Mouse (Mus musculus) kidney, postnatal 0 days (tissue): Measurements from ENCODE around the gene Ufsp2. TPM values are rescaled to one million over a fixed set of nuclear protein-coding genes. Genes with fewer than 3 reads are reported as not detected.
A peak's percentile ranks its signal among the peaks of the same experiment; 100 is the strongest.

ENCODE experiments used
- ATAC-seq: fragments of 200-750 bp; cut with Nextera tagmentation; replicated peaks from 2 replicates; pipeline ENCODE4 v1.8.0; 2017; ENCODE audit warnings: low read depth, moderate number of reproducible peaks, moderate TSS enrichment, moderate library complexity; ENCODE audit not compliant: low FRiP score
- DNase-seq: peaks from one replicate; pipeline ENCODE4 v3.0.0-alpha.2; 2016; ENCODE audit warnings: low spot score
- H3K27ac ChIP-seq: fragments of 300-500 bp; sonication (generic); 2 replicates; pipeline ENCODE4 v1.5.1; 2014; ENCODE audit warnings: mild to moderate bottlenecking
- H3K27me3 ChIP-seq: fragments of 300-500 bp; sonication (generic); 2 replicates; pipeline ENCODE4 v1.6.1; 2014; ENCODE audit warnings: low read length, mixed read lengths; ENCODE audit not compliant: insufficient read depth
- H3K36me3 ChIP-seq: fragments of 300-500 bp; sonication (generic); 2 replicates; pipeline ENCODE4 v1.6.1; 2014; ENCODE audit warnings: low read length, mixed read lengths; ENCODE audit not compliant: insufficient read depth
- H3K4me1 ChIP-seq: fragments of 300-500 bp; sonication (generic); replicated peaks from 2 replicates; pipeline ENCODE4 v1.6.1; 2014; ENCODE audit warnings: antibody characterized with exemption, low read length, mixed read lengths; ENCODE audit not compliant: insufficient read depth
- H3K4me2 ChIP-seq: fragments of 300-500 bp; sonication (generic); 2 replicates; pipeline ENCODE4 v1.6.1; 2014; ENCODE audit warnings: mild to moderate bottlenecking, low read length, moderate library complexity, mixed read lengths
- H3K4me3 ChIP-seq: fragments of 300-500 bp; sonication (generic); replicated peaks from 2 replicates; pipeline ENCODE4 v1.5.1; 2014; ENCODE audit warnings: low read depth, low read length
- H3K9ac ChIP-seq: fragments of 300-500 bp; sonication (generic); 2 replicates; pipeline ENCODE4 v1.6.1; 2014; ENCODE audit warnings: low read depth, low read length
- H3K9me3 ChIP-seq: fragments of 300-500 bp; sonication (generic); replicated peaks from 2 replicates; pipeline ENCODE4 v1.6.1; 2016; ENCODE audit warnings: low read length, inconsistent platforms, mixed read lengths
- CTCF ChIP-seq: IDR thresholded peaks from 2 replicates; pipeline ENCODE4 v1.5.1; 2016; ENCODE audit warnings: antibody characterized with exemption, low read depth, mild to moderate bottlenecking, moderate library complexity
- WGBS: fragments of 180-500 bp; shearing (Covaris S2); extraction: QIAGEN DNeasy Blood & Tissue Kit; methylation state at CpG from one replicate; pipeline ENCODE4 v1.1.7; 2014; 5-methylcytosine and 5-hydroxymethylcytosine counted together
- polyA plus RNA-seq: library from polyadenylated mRNA; unstranded; fragments of >200 nt; fragmentation: Nextera tagmentation; extraction: Ambion mirVana; gene quantifications from 2 replicates; pipeline ENCODE4 v1.2.1, GENCODE M21; 2015

The Ufsp2 gene
- polyA plus RNA-seq: 80.5 and 84.2 TPM in 2 replicates

DNA sequence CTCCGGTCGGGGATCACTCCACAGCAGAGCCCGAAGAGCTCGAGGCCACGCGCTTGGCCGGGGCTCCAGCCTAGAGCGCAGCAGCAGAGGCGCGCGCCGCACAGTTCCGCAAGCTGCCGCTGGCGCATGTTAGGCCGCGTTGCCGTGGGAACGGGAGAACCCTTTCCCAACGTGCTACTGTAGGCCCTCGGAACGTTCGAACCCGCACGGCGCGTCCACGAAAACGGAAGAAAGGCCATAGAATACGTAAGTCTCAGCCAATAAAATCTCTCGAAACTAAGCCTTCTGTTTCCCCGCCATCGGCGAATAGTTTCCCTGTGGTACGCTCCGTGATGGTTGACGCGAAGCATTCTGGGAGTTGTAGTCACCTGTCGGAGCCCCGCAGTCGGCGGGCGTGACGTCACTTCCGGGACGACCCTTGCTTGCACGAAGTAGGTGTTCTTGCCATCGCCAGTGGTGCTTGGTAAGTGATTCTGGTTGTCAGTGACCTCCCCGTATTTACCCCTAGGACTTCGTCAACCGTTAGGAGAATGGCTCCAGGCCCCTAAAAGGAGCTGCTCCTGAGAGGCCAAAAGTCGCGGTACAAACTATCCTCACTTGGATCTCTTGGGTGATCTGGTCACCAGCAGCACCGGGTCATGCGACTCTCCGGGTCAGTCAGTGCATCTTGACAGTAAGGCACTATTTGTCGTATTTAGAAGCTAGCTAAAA, at the start of gene Ufsp2, which contains the start of gene 1700029J07Rik:
TSS of gene Ufsp2 (plus strand) at position 403 of the 711 bp plus-strand sequence.
TSS of gene 1700029J07Rik (minus strand) at position 127 of the 711 bp plus-strand sequence.
- Histone ChIP-seq H3K9me3 (no peaks in the 10 kb centered on the region), H3K27ac (peak within 1 kb of the TSS; percentile 79), H3K4me3 (peak within 1 kb of the TSS; percentile 66), H3K27me3 (no peaks in the 10 kb centered on the region), H3K4me2 (peak within 1 kb of the TSS; percentile 83), H3K9ac (peak within 1 kb of the TSS; percentile 47), H3K36me3 (0 out of 2 replicates have a peak, but pooled peaks cover 4% of the 10 kb centered on the region), H3K4me1 (0 out of 2 replicates have a peak, but pooled peaks cover 3% of the 10 kb centered on the region)
- TF ChIP-seq CTCF: peak; percentile 34; the same call in 1 of the 2 replicates
- ATAC-seq (peak; percentile 99), DNase-seq (peak; percentile 99)
- under 1% methylated on average over 57 of the region's 57 CpGs for WGBS

DNA sequence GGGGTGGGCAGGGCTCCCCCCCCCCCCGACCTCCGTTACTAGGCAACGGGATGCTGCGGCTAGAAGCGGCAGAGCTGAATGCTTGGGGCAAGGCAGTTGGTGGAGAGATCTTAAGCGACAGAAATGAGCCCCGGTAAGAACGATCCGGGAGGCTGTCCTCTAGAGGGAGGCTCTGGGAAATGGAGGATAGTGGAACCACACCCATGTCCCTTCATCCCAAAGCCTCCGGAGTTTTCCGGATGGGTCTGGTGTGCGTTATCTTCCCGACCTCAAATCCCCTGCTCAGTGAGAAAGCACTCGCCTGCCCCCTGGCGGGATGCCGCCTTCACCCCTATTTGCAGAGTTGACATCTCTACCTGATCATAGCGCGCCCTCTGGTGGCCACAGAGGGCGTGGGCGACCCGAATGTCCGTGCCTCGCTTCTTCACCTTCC, 40.7 kb upstream of the Ufsp2 start, which contains the start of gene Ccdc110:
TSS of gene Ccdc110 (plus strand) at position 38 of the 433 bp plus-strand sequence.
- no peaks in the 10 kb centered on the region for H3K4me1 ChIP-seq
- no peaks in the 10 kb centered on the region for H3K27me3 ChIP-seq
- no peak within 1 kb of the TSS for H3K4me3 ChIP-seq
- TF ChIP-seq CTCF: peak; percentile 100
- no peak within 1 kb of the TSS for H3K27ac ChIP-seq
- no peaks in the 10 kb centered on the region for H3K36me3 ChIP-seq
- no peak within 1 kb of the TSS for H3K9ac ChIP-seq
- peak; percentile 94 for DNase-seq
- peak; percentile 84 for ATAC-seq
- WGBS: 5% methylated on average over 23 of the region's 23 CpGs
- H3K4me2 ChIP-seq: peak within 1 kb of the TSS; percentile 34; the same call in 1 of the 2 replicates
- H3K9me3 ChIP-seq: no peaks in the 10 kb centered on the region

DNA sequence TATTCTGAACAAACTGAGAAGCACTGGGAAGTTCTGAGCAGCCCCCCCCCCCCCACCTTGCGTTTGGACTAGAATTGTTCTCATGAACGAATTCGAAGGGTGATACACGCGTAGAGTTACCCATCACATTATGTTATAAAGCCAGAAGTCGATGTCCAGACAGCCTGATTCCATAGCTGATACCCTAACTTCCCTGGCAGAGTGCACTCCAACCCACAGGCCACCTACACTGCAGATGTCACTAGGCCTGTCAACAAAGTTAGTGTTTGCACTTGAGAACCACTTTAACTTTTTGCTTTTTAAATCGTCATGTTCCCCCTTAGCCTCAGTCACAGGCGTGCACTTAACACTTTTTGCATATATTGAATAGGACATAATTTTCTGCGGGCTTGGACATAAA, 38.3 kb upstream of the Ufsp2 start:
- no peaks in the 10 kb centered on the region for H3K4me1 ChIP-seq
- H3K36me3 ChIP-seq: no peaks in the 10 kb centered on the region
- no peak overlapping the region for H3K9ac ChIP-seq
- H3K4me3 ChIP-seq: no peak overlapping the region
- no peak overlapping the region for H3K27ac ChIP-seq
- ATAC-seq (no peak), DNase-seq (no peak)
- 92% methylated on average over 9 of the region's 9 CpGs for WGBS
- no peaks in the 10 kb centered on the region for H3K27me3 ChIP-seq
- H3K9me3 ChIP-seq: no peaks in the 10 kb centered on the region
- no peak overlapping the region for H3K4me2 ChIP-seq
- TF ChIP-seq CTCF: no peak

DNA sequence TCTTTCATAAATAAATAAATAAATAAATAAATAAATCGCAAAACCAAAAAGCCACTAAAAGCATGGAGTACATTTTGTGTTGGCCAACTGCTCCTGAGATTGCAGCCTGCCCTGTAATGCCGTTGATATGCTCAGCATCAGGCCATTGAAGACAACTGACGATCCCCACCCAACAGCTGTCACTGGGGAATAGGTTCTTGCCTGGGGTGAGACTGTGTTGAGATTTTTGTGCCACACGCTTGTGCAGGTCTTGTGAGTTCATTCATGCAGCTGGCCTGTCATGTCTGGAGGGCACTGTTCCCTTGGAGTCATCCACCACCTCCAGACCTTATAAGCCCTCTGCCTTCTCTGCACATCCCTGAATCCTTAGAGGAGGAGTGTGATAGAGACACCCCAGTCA, 29.0 kb upstream of the Ufsp2 start:
- Histone ChIP-seq H3K4me1 (no peaks in the 10 kb centered on the region), H3K9ac (no peak overlapping the region), H3K36me3 (no peaks in the 10 kb centered on the region), H3K27ac (no peak overlapping the region), H3K27me3 (no peaks in the 10 kb centered on the region), H3K9me3 (no peaks in the 10 kb centered on the region), H3K4me3 (no peak overlapping the region), H3K4me2 (no peak overlapping the region)
- DNase-seq: no peak
- no peak for TF ChIP-seq CTCF
- no peak for ATAC-seq
- 92% methylated on average over 4 of the region's 4 CpGs for WGBS

DNA sequence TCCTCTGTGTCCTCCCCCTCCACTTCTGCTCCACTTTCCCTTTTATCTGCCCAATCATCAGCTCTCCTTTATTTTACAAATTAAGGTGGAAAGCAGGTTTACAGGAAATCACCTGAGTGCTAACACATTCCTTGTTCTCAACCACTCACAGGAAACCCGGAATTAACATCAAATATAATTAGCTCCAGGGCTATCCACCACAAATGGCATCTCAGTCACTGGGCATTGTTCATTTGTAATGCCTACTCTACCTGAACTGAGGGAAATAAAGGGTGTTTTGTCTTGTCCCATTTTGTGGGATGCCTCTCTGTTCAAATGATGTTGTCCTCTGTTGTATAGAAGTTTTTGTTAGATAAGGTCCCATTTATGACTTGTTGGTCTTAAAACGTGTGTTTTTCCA, 24.7 kb upstream of the Ufsp2 start:
- Histone ChIP-seq H3K4me2 (no peak overlapping the region), H3K9ac (no peak overlapping the region), H3K27ac (no peak overlapping the region), H3K36me3 (no peaks in the 10 kb centered on the region), H3K4me3 (no peak overlapping the region), H3K4me1 (no peaks in the 10 kb centered on the region), H3K9me3 (no peaks in the 10 kb centered on the region), H3K27me3 (no peaks in the 10 kb centered on the region)
- ATAC-seq: no peak
- 35% methylated on average over 2 of the region's 2 CpGs for WGBS
- no peak for DNase-seq
- no peak for TF ChIP-seq CTCF

DNA sequence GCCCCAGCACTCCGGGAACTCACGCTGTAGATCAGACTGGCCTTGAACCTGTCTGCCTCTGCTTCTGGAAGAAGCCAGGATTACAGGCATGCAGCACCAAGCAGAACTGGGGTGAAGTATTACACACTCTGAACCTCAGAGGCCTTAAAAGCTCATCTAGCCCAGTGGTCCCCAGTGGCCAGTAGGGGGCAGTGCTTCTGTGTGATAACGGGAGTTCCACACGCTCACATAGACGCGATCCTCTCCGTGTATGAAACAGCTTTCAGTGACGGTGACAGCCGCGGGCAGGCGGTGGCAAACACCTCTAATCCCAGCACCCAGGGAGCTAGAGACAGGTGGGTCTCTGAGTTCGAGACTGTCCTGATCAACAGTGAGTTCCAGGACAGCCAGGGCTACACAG, 4.4 kb upstream of the Ufsp2 start:
- H3K27me3 ChIP-seq: no peaks in the 10 kb centered on the region
- H3K4me1 ChIP-seq: no peaks in the 10 kb centered on the region
- H3K4me3 ChIP-seq: no peak overlapping the region
- H3K27ac ChIP-seq: no peak overlapping the region
- WGBS: 95% methylated on average over 12 of the region's 12 CpGs
- H3K9ac ChIP-seq: no peak overlapping the region
- no peak overlapping the region for H3K4me2 ChIP-seq
- DNase-seq (no peak), ATAC-seq (no peak)
- H3K36me3 ChIP-seq: no peaks in the 10 kb centered on the region
- TF ChIP-seq CTCF: peak; percentile 18; the same call in 1 of the 2 replicates
- H3K9me3 ChIP-seq: no peaks in the 10 kb centered on the region
